Mouse (Mus musculus): ENCODE results near the gene Gadl1.

DNA sequence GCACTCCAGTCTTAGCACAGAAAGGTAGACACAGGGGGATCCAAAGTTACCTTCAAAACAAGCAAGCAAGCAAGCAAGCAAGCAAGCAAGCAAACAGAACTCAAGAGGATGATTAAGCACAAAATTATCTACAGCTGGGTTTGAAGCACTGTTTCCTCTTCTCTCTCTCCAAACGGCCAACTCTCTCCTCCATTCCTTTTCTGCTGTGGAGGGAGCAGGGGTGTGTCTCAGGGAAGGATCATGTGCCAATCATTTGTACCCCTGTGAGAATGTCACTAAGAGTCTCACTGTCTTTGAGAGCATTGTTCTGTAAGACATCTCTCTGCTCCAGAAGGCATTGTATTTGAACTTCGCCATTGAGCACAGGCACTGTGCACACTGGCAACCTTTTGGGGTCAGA is 27.1 kb downstream of the Gadl1 start:
- TF ChIP-seq CTCF (IDR thresholded peaks at IDR 0.05; ENCODE audit: low read depth): no peak
- TF ChIP-seq EP300 (IDR thresholded peaks at IDR 0.05; ENCODE audit: low read depth): no peak

All from heart, postnatal 0 days (tissue).